8 mouse cellular contexts compared by ENCODE assay signal in the genomic region with DNA sequence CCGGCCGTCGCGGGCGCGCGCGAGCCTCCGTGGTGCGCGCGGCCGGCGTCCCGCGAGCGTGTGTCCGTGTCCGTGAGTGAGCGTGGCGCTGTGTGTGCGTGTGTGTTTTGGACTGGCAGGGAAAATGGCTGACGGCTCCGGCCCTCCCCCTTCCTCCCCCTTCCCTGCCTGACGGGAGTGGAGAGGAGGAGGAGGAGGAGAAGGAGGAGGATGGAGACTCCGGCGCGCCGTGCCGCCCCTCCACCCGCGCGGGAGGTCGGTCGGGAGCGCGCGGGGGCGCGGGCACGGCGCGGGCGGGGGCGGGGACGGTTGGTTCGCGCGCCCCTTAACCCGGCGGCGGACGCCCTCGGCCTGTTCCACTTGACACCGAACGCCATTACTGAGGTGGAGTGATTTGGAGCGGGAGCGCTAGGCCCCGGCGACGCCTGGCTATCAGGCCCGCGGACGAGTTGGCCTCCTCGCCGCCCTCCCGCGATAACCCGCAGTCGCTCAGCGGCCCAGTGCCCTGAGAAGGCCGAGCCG. TPM values are rescaled to one million over a fixed set of nuclear protein-coding genes. Genes with fewer than 3 reads are reported as not detected.
DNase-seq lines count a peak whose midpoint lies in the region; ATAC-seq and TF ChIP-seq lines count a peak whose summit lies in the region.

No protein-coding gene starts in this region.

- TF ChIP-seq POLR2A in kidney, adult 2 months (IDR thresholded peaks at IDR 0.05; ENCODE audit: low read depth, low read length), result no peak
- no peak for TF ChIP-seq POLR2A in limb, embryonic 14.5 days (IDR thresholded peaks at IDR 0.05; ENCODE audit: borderline replicate concordance, extremely low read depth, insufficient read depth, insufficient read length)

- DNase-seq in layer of hippocampus, adult 11-12 months (ENCODE audit: low spot score), result peak; percentile 68
- DNase-seq in layer of hippocampus, adult 9-10 months (ENCODE audit: low spot score), result no peak
- peak; percentile 80 to 82 for DNase-seq in heart, adult 18-20 months
- peak; percentile 82 for DNase-seq in kidney, adult 2 months
- DNase-seq in limb, embryonic 14.5 days (ENCODE audit: low spot score), result peak; percentile 55
- DNase-seq in spleen, adult 12 weeks (ENCODE audit: low spot score), result peak; percentile 56

- no peaks in the 10 kb centered on the region for H3K9me3 ChIP-seq in embryonic facial prominence, embryonic 12.5 days
- no peaks in the 10 kb centered on the region for H3K9me3 ChIP-seq in limb, embryonic 14.5 days (ENCODE audit: control insufficient read depth, low read length)
- no peaks in the 10 kb centered on the region for H3K9me3 ChIP-seq in midbrain, embryonic 15.5 days

- peak overlapping the region; percentile 46 for H3K4me2 ChIP-seq in embryonic facial prominence, embryonic 12.5 days (replicated peaks)
- H3K4me2 ChIP-seq in limb, embryonic 14.5 days (replicated peaks; ENCODE audit: low read depth, low read length, severe bottlenecking), result peak overlapping the region; percentile 47
- H3K4me2 ChIP-seq in midbrain, embryonic 15.5 days, result peak overlapping the region; percentile 47

- TF ChIP-seq CTCF in kidney, adult 2 months (conservative IDR thresholded peaks at IDR 0.05; ENCODE audit: insufficient read depth, insufficient read length, low read depth, low read length), result no peak

- H3K4me1 ChIP-seq in embryonic facial prominence, embryonic 12.5 days, result no peaks in the 10 kb centered on the region; the same call in 1 of the 2 replicates
- H3K4me1 ChIP-seq in kidney, adult 2 months (ENCODE audit: control insufficient read depth, insufficient read depth, low read length), result no peaks in the 10 kb centered on the region
- H3K4me1 ChIP-seq in limb, embryonic 14.5 days (ENCODE audit: control insufficient read depth, insufficient read depth, low read length), result no peaks in the 10 kb centered on the region
- H3K4me1 ChIP-seq in midbrain, embryonic 15.5 days, result peaks cover 3% of the 10 kb centered on the region

- peak overlapping the region; percentile 81 for H3K9ac ChIP-seq in embryonic facial prominence, embryonic 12.5 days
- H3K9ac ChIP-seq in limb, embryonic 14.5 days (ENCODE audit: low read depth, low read length, severe bottlenecking), result peak overlapping the region; percentile 82
- peak overlapping the region; percentile 79 for H3K9ac ChIP-seq in midbrain, embryonic 15.5 days

- H3K27me3 ChIP-seq in embryonic facial prominence, embryonic 12.5 days, result peaks cover 16% of the 10 kb centered on the region
- no peaks in the 10 kb centered on the region for H3K27me3 ChIP-seq in kidney, adult 2 months (replicated peaks; ENCODE audit: control insufficient read depth, insufficient read depth, low read length)
- 0 out of 2 replicates have a peak, but pooled peaks cover 4% of the 10 kb centered on the region for H3K27me3 ChIP-seq in limb, embryonic 14.5 days (ENCODE audit: control insufficient read depth, insufficient read depth, low read length)
- no peaks in the 10 kb centered on the region for H3K27me3 ChIP-seq in midbrain, embryonic 15.5 days (replicated peaks)

- 12% methylated on average over 48 of the region's 73 CpGs for WGBS in embryonic facial prominence, embryonic 12.5 days
- under 1% methylated on average over 70 of the region's 73 CpGs for WGBS in kidney, adult 2 months
- WGBS in limb, embryonic 14.5 days, result 15% methylated on average over 22 of the region's 73 CpGs
- 29% methylated on average over 55 of the region's 73 CpGs for whole genome bisulfite sequencing in midbrain, embryonic 15.5 days

- H3K27ac ChIP-seq in embryonic facial prominence, embryonic 12.5 days, result peak overlapping the region; percentile 94
- H3K27ac ChIP-seq in kidney, adult 2 months (ENCODE audit: insufficient read depth, low read depth, low read length), result peak overlapping the region; percentile 88
- H3K27ac ChIP-seq in limb, embryonic 14.5 days (replicated peaks; ENCODE audit: low read depth, low read length), result peak overlapping the region; percentile 90
- peak overlapping the region; percentile 96 for H3K27ac ChIP-seq in midbrain, embryonic 15.5 days

- H3K4me3 ChIP-seq in embryonic facial prominence, embryonic 12.5 days, result peak overlapping the region; percentile 70
- peak overlapping the region; percentile 87 for H3K4me3 ChIP-seq in kidney, adult 2 months (ENCODE audit: insufficient read depth, low read depth, low read length)
- H3K4me3 ChIP-seq in limb, embryonic 14.5 days (replicated peaks; ENCODE audit: low read length), result peak overlapping the region; percentile 64
- peak overlapping the region; percentile 67 for H3K4me3 ChIP-seq in midbrain, embryonic 15.5 days

- no peaks in the 10 kb centered on the region for H3K36me3 ChIP-seq in embryonic facial prominence, embryonic 12.5 days
- H3K36me3 ChIP-seq in kidney, adult 2 months (ENCODE audit: control insufficient read depth, insufficient read depth, low read length), result no peaks in the 10 kb centered on the region; the same call in 1 of the 2 replicates
- H3K36me3 ChIP-seq in limb, embryonic 14.5 days (ENCODE audit: control insufficient read depth, insufficient read depth, low read length), result no peaks in the 10 kb centered on the region
- H3K36me3 ChIP-seq in midbrain, embryonic 15.5 days (replicated peaks), result no peaks in the 10 kb centered on the region

- ATAC-seq in embryonic facial prominence, embryonic 12.5 days (ENCODE audit: insufficient number of reproducible peaks, insufficient read depth, low FRiP score, low TSS enrichment), result peak; percentile 48
- peak; percentile 33 for ATAC-seq in limb, embryonic 14.5 days (ENCODE audit: low FRiP score, low read depth)
- ATAC-seq in midbrain, embryonic 15.5 days (replicated peaks), result peak; percentile 18; the same call in 1 of the 2 replicates

RNA-seq across cellular contexts. Expression of a gene that starts 1.2 kb away (rescaled TPM):
- 47.0 and 48.9 TPM in 2 replicates for polyA plus RNA-seq in embryonic facial prominence, embryonic 12.5 days (2016; fragmentation: Nextera tagmentation; extraction: Ambion mirVana)
- 100 to 1,000 TPM; 152 to 163 TPM for total RNA-seq in heart, adult 18-20 months (2021)
- 13.3 and 18.9 TPM in 2 replicates for polyA plus RNA-seq in kidney, adult 2 months (2012; rRNA removed)
- polyA plus RNA-seq in limb, embryonic 14.5 days (2012; rRNA removed), result 33.0 and 38.2 TPM in 2 replicates
- 55.5 and 58.4 TPM in 2 replicates for polyA plus RNA-seq in limb, embryonic 14.5 days (2014; fragmentation: Nextera tagmentation; extraction: Ambion mirVana)
- 39.3 and 41.6 TPM in 2 replicates for polyA plus RNA-seq in midbrain, embryonic 15.5 days (2015; fragmentation: Nextera tagmentation; extraction: Ambion mirVana)
